Mouse (Mus musculus) cerebellum, adult 18-20 months (tissue): ENCODE measurements at regions not wholly inside any gene's neighbourhood (a gene's known extent, or its start where the extent isn't known, plus 50 kb on each side); places are given as distances from the start of the nearest gene placed in this dataset.

Experiments used
- DNase-seq, 2 experiments: peaks; one replicate each; pipeline ENCODE4 v3.0.0; 2021

- peak; percentile 80 to 86 for DNase-seq
Measured at GRCm38 (mm10) chr13:83716711-83717171, 212.9 kb downstream of the Mef2c start.

- peak in 1 of 2 experiments; percentile 38 for DNase-seq
Measured at GRCm38 (mm10) chr13:83717686-83718210, 213.9 kb downstream of the Mef2c start.

GRCm38 (mm10) chr13:83718431-83719410 lies 214.9 kb downstream of the Mef2c start:
- peak; percentile 57 to 65 for DNase-seq

GRCm38 (mm10) chr13:83719635-83720291 lies 215.9 kb downstream of the Mef2c start:
- DNase-seq = peak; percentile 41 to 55

GRCm38 (mm10) chr13:83720352-83720751 lies 216.5 kb downstream of the Mef2c start:
- DNase-seq = peak in 1 of 2 experiments; percentile 38

GRCm38 (mm10) chr13:83720883-83721371 lies 217.1 kb downstream of the Mef2c start:
- peak; percentile 78 to 85 for DNase-seq

- DNase-seq = peak; percentile 44 to 69
Measured at GRCm38 (mm10) chr13:83721563-83721962, 217.7 kb downstream of the Mef2c start.

GRCm38 (mm10) chr13:83722241-83722640 lies 218.4 kb downstream of the Mef2c start:
- DNase-seq = peak; percentile 89 to 91

GRCm38 (mm10) chr13:83722791-83723190 lies 219.0 kb downstream of the Mef2c start:
- peak in 1 of 2 experiments; percentile 8 for DNase-seq

GRCm38 (mm10) chr13:83723396-83723795 lies 219.6 kb downstream of the Mef2c start:
- DNase-seq = peak in 1 of 2 experiments; percentile 20

- peak; percentile 16 to 37 for DNase-seq
Measured at GRCm38 (mm10) chr13:83724196-83724595, 220.4 kb downstream of the Mef2c start.

- peak; percentile 89 to 93 for DNase-seq
Measured at GRCm38 (mm10) chr13:83724995-83725394, 221.2 kb downstream of the Mef2c start.

- DNase-seq = peak; percentile 23 to 55
Measured at GRCm38 (mm10) chr13:83725831-83726230, 222.0 kb downstream of the Mef2c start.

- DNase-seq = no peak
Measured at GRCm38 (mm10) chr13:83726346-83726975, 222.6 kb downstream of the Mef2c start.

GRCm38 (mm10) chr13:83727051-83727765 lies 223.4 kb downstream of the Mef2c start:
- DNase-seq = peak; percentile 63 to 71

GRCm38 (mm10) chr13:83727766-83728395 lies 224.0 kb downstream of the Mef2c start:
- peak in 1 of 2 experiments; percentile 44 for DNase-seq

GRCm38 (mm10) chr13:83728421-83729010 lies 224.7 kb downstream of the Mef2c start:
- DNase-seq = peak in 1 of 2 experiments; percentile 15

GRCm38 (mm10) chr13:83729331-83730009 lies 225.6 kb downstream of the Mef2c start:
- DNase-seq = peak; percentile 89 to 93

- no peak for DNase-seq
Measured at GRCm38 (mm10) chr13:83730155-83730712, 226.4 kb downstream of the Mef2c start.
